Mouse (Mus musculus): ENCODE data around the gene Erp27. TPM values are rescaled to one million over a fixed set of nuclear protein-coding genes. Genes with fewer than 3 reads are reported as not detected.

Gene Erp27
- polyA plus RNA-seq, 1 experiment: 0.25 TPM

DNA sequence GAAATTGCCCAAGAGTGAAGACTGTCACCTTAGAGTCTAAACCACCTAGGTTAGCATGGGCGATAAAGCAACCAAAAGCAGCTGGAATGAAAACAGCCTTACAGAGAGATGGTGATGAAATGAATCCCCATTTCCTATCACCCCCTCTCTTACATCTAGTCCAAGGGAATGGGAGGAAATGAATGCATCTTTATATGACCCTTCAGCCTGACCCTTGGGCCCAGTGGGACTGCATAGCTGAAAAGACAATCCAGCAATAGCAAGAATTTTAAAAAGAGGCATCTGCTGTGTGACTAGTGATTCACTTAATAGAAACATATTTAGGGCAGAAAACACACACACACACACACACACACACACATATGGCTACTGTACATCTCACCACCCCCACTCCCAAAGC lies 5.6 kb upstream of the Erp27 start:
- no peak overlapping the region for H3K27ac ChIP-seq (ENCODE audit: insufficient read depth, low read length)
- H3K4me3 ChIP-seq (ENCODE audit: insufficient read depth, low read length): no peak overlapping the region
- TF ChIP-seq CTCF (IDR thresholded peaks at IDR 0.05; ENCODE audit: extremely low read depth, insufficient read depth, low read length) (no peak), POLR2A (IDR thresholded peaks at IDR 0.05; ENCODE audit: extremely low read depth, insufficient read depth, low read length) (no peak)
- H3K4me1 ChIP-seq (ENCODE audit: control insufficient read depth, insufficient read depth, low read length): no peaks in the 10 kb centered on the region

DNA sequence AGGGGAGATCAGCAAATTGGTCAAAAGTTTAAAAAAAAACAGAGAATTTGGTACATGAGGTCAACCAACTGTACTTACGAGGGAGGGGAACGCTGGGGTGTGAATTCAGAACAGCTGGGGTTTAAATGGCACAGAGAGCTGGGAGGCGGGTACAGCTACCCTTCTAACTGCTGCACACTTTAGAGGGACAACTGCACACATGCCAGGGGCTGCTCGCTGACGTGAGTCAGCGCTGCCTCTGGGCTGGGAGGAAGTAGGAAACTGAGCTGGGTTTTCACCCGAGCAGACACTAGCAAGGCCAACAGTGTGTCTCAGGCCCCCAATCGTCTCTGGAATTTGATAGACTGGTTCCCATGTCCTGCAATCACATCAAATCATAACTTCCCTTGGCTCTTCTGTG lies 3.1 kb upstream of the Erp27 start:
- Histone ChIP-seq H3K4me3 (ENCODE audit: insufficient read depth, low read length) (no peak overlapping the region), H3K4me1 (ENCODE audit: control insufficient read depth, insufficient read depth, low read length) (peaks cover 1% of the 10 kb centered on the region; the same call in 1 of the 2 replicates), H3K27ac (ENCODE audit: insufficient read depth, low read length) (no peak overlapping the region)
- TF ChIP-seq POLR2A (IDR thresholded peaks at IDR 0.05; ENCODE audit: extremely low read depth, insufficient read depth, low read length) (no peak), CTCF (IDR thresholded peaks at IDR 0.05; ENCODE audit: extremely low read depth, insufficient read depth, low read length) (no peak)

DNA sequence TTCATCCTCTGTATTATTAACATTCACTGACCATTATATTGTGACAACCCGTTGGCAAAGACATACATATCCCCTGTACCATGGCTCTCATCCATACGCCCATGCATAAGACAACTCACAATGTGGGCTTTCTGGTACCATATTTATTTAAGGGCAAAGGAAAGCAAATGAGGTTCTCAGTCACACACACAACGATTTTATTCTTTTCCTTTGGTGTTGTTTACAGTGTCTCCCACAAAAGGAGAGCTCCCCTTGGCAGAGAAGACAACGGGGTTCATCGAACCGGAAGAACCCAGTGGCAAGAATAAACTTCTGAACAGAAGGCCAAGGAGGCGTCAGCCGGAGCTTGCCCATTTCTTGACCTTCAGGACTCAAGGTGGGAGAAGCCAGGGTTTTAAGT lies 1.6 kb upstream of the Erp27 start, which contains the start of gene Pde6h:
Pde6h (plus strand) TSS at position 301 of the 400 bp plus-strand sequence.
- no peak for TF ChIP-seq POLR2A (IDR thresholded peaks at IDR 0.05; ENCODE audit: extremely low read depth, insufficient read depth, low read length)
- TF ChIP-seq CTCF (IDR thresholded peaks at IDR 0.05; ENCODE audit: extremely low read depth, insufficient read depth, low read length): no peak
- H3K4me1 ChIP-seq (ENCODE audit: control insufficient read depth, insufficient read depth, low read length): peaks cover 1% of the 10 kb centered on the region; the same call in 1 of the 2 replicates
- no peak within 1 kb of the TSS for H3K4me3 ChIP-seq (ENCODE audit: insufficient read depth, low read length)
- no peak within 1 kb of the TSS for H3K27ac ChIP-seq (ENCODE audit: insufficient read depth, low read length)

DNA sequence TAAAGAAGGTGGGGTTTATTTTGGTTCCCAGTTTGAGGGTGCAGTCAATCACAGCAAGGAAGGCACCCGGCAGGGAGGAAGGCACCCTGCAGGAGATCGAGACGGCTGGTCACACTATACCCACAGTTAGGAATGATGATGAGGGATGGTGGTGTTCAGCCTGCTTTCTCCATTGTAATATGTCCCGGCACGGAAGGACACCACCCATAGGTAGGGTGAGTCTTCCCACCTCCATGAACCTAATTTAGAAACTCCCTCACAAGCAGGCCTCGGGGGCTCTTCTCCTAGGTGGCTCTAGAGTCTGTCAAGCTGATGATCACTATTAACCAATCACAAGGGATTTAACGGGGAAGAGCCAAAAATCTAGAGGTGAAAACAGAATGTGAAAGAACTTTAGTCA lies 891 bp upstream of the Erp27 start:
- Histone ChIP-seq H3K27ac (ENCODE audit: insufficient read depth, low read length) (no peak overlapping the region), H3K4me3 (ENCODE audit: insufficient read depth, low read length) (no peak overlapping the region), H3K4me1 (ENCODE audit: control insufficient read depth, insufficient read depth, low read length) (peaks cover 1% of the 10 kb centered on the region; the same call in 1 of the 2 replicates)
- TF ChIP-seq CTCF (IDR thresholded peaks at IDR 0.05; ENCODE audit: extremely low read depth, insufficient read depth, low read length) (no peak), POLR2A (IDR thresholded peaks at IDR 0.05; ENCODE audit: extremely low read depth, insufficient read depth, low read length) (no peak)

DNA sequence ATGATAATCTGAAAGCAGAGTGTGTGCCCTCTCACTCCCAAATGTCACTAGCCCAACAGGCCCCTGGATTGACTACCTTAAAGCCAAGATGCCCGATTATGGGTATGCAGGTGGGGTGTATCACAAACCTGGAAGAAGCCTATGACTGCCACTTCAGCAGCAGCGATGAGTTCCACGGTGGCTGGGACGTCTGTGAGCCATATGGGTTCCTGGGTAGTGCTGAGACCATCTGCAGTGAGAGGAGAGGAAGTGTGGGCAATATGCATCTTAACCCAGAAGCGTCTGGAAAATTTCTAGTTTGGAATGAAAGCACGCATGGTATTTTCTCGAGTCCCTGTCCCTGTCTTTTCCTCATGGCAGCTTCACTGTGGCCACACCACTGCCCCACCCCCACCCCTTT lies 379 bp downstream of the Erp27 start:
- peaks cover 1% of the 10 kb centered on the region; the same call in 1 of the 2 replicates for H3K4me1 ChIP-seq (ENCODE audit: control insufficient read depth, insufficient read depth, low read length)
- no peak overlapping the region for H3K4me3 ChIP-seq (ENCODE audit: insufficient read depth, low read length)
- H3K27ac ChIP-seq (ENCODE audit: insufficient read depth, low read length): no peak overlapping the region
- TF ChIP-seq POLR2A (IDR thresholded peaks at IDR 0.05; ENCODE audit: extremely low read depth, insufficient read depth, low read length): no peak

DNA sequence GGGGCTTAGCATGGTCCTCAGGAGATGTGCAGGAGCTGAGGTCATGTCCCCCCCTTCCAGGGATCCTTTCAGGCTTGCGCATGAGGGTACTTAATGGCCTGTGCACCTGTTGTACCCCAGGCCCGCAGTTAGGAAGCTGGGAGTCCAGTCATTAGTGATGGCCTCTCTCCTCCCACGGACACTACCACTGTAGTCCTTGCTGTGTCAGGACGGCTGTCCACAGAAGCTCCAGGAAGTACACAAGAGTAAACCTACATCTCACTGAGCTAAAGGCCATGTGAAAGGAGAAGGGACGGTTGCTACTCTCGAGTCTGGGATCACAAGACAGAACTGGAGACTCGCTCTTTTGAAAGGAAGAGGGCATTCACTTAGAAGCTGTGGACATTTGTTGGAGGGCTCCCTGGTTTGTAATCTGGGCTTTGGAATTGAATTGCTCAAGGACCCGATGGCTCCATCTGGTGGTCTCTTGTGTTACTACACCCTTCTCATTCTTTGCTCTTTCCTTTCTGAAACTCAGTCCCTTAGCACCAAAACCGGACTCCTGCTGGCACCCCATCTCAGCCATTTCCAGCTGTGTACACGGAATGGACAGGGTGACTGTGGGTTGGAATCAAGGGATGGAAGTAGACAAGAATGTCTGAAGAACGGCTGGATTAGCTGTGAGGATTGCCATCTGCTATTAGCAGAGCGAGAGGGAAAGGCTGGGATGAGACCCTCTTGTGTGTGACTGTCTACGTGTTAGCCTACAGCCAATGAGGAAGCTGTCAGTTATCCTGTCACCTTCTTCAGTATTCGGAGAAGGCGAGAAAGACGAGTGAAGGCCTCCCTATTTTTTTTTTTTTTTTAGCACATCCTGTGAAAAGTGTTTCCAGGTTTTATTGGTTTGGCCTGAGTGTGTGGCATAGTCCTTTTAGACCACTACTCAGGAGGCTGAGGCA lies 1.4 kb downstream of the Erp27 start:
- H3K4me3 ChIP-seq (ENCODE audit: insufficient read depth, low read length): no peak overlapping the region
- TF ChIP-seq POLR2A (IDR thresholded peaks at IDR 0.05; ENCODE audit: extremely low read depth, insufficient read depth, low read length) (no peak), CTCF (IDR thresholded peaks at IDR 0.05; ENCODE audit: extremely low read depth, insufficient read depth, low read length) (peak; percentile 63)
- no peak overlapping the region for H3K27ac ChIP-seq (ENCODE audit: insufficient read depth, low read length)
- H3K4me1 ChIP-seq (ENCODE audit: control insufficient read depth, insufficient read depth, low read length): peaks cover 1% of the 10 kb centered on the region; the same call in 1 of the 2 replicates

DNA sequence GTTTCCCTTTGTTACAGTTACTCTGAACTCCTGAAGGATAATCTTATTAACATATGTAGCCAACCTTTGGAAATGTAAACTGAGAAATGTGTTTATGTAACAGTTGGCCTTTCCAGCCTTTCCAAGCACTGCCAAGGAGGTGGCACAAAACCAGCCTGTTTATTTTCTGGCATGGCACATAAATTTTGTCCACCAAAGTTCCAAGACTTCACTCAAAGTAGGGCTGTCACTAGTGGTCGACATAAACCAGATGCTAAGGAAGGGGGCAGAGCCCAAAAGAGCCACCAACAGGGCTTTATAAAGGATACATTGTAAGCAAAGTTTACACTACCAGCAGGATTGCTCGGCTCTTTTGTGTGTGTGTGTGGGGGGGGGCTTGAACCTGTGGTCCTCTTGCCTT lies 4.1 kb downstream of the Erp27 start:
- H3K4me3 ChIP-seq (ENCODE audit: insufficient read depth, low read length): no peak overlapping the region
- no peak for TF ChIP-seq POLR2A (IDR thresholded peaks at IDR 0.05; ENCODE audit: extremely low read depth, insufficient read depth, low read length)
- TF ChIP-seq CTCF (IDR thresholded peaks at IDR 0.05; ENCODE audit: extremely low read depth, insufficient read depth, low read length): no peak
- H3K4me1 ChIP-seq (ENCODE audit: control insufficient read depth, insufficient read depth, low read length): peaks cover 1% of the 10 kb centered on the region; the same call in 1 of the 2 replicates
- H3K27ac ChIP-seq (ENCODE audit: insufficient read depth, low read length): no peak overlapping the region

DNA sequence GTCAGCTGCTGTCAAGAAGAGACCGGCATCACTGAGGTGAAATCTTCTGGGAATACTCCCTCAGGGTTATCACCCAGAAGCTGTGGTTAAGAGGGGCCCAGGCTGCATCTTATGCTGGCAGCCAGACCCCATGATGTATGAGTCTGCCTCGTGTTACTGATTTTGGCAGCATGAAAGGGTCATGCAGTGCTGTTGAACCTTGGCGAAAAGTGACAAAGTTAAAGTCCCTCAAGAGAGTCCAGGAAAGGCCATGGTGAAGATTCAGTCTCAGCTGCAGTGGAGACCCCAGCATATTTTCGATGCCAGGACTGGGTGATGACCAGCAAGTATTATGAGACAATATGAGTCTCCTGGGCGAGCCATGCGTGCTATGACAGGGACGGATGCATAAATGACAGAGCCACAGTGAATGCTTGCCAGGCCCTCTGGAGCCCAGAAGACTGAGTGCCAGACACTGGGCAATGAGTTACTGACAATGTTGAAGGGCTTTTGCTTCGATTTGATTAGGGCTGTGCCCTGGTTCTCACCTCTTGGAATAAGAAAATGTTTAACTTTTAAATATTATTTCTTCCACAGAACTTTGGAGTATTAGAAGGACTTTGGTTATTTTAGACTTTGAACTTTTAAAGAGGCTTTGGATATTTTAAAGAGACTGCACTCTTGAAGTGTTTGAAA lies 6.1 kb downstream of the Erp27 start:
- H3K4me1 ChIP-seq (ENCODE audit: control insufficient read depth, insufficient read depth, low read length): peaks cover 1% of the 10 kb centered on the region; the same call in 1 of the 2 replicates
- H3K27ac ChIP-seq (ENCODE audit: insufficient read depth, low read length): no peak overlapping the region
- TF ChIP-seq POLR2A (IDR thresholded peaks at IDR 0.05; ENCODE audit: extremely low read depth, insufficient read depth, low read length) (no peak), CTCF (IDR thresholded peaks at IDR 0.05; ENCODE audit: extremely low read depth, insufficient read depth, low read length) (no peak)
- no peak overlapping the region for H3K4me3 ChIP-seq (ENCODE audit: insufficient read depth, low read length)

DNA sequence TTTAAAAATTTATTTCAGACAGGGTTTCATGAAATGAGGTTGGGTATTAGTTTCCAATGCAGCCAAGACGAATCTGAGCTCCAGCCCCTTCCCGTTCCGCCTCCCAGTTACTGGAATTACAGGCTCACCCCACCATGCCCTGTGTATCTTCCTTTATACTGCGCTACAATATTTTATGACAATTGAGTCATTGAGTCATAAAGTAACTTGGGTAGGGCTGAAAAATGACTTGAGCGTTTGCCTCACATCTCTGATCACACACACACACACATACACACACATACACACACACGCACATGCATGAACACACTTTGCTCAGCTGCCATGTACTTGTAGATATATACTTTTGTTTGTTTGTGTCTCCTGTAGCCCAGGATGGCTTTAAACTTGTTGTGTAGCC lies 7.7 kb downstream of the Erp27 start:
- H3K4me1 ChIP-seq (ENCODE audit: control insufficient read depth, insufficient read depth, low read length): no peaks in the 10 kb centered on the region; the same call in 1 of the 2 replicates
- H3K4me3 ChIP-seq (ENCODE audit: insufficient read depth, low read length): no peak overlapping the region
- no peak overlapping the region for H3K27ac ChIP-seq (ENCODE audit: insufficient read depth, low read length)
- TF ChIP-seq CTCF (IDR thresholded peaks at IDR 0.05; ENCODE audit: extremely low read depth, insufficient read depth, low read length) (no peak), POLR2A (IDR thresholded peaks at IDR 0.05; ENCODE audit: extremely low read depth, insufficient read depth, low read length) (no peak)

All from cortical plate, adult 2 months (tissue).